Mouse (Mus musculus): ENCODE data around the gene Cpxm2.

Cpxm2 gene

DNA sequence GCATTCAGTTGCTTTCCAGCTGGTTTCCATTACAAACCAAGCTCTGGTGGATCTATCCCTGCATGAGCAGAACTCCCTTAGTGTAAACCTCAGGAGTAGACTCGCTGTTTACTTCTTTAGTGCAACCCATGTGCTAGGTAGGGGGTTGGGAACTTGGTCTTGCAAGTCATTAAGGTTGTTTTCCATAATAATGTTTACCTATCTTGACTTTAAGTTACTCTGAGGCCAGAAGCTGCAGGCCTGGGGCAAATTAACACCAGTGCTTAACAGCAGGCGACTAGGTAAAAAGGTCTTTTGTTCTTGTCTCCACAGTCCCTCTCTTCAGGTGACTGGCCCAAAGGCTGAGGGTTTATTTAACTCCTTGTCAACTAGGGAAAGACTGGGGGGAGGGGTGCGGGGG, 139.3 kb downstream of the Cpxm2 start:
- DNase-seq, result no peak

DNA sequence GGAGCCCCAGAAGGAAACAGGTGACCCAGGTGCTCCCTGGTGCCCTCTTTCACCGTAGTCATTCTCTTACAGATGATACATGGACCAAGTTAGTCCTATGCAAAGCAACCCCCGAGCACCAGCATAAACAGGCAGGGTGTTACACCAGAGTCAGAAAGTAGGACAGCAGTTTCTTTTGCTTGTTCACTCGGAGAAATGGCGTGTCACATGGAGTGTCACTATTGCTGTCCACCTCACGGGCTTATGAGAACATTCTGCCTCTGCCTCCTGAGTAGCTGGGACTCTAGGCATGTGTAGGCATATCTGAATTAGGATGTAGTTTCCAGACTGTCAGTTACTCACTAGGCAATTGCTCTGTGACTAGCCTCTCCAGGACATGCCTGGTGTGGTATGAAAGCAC, 140.6 kb downstream of the Cpxm2 start:
- no peak for DNase-seq

GRCm38 (mm10) chr7:132012969-132013679, 141.4 kb downstream of the Cpxm2 start:
- no peak for DNase-seq

DNA sequence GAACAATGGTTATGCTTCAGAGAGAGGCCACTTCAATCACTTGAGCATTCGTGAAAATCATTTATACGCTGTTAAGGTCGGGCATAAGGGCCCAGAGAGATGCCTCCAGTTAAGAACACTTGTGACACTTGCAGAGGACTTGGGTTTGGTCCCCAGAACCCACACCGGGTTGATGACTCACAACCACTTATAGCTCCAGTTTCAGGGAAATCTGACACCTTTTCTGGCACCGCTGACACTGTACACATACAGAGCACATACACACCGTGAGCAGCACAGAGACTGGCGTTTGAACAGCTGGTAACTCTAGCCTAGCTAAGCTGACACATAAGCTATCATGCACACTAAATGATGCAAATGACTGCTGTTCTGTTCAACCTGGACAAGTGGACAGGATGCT, 145.5 kb downstream of the Cpxm2 start:
- DNase-seq, result no peak

DNA sequence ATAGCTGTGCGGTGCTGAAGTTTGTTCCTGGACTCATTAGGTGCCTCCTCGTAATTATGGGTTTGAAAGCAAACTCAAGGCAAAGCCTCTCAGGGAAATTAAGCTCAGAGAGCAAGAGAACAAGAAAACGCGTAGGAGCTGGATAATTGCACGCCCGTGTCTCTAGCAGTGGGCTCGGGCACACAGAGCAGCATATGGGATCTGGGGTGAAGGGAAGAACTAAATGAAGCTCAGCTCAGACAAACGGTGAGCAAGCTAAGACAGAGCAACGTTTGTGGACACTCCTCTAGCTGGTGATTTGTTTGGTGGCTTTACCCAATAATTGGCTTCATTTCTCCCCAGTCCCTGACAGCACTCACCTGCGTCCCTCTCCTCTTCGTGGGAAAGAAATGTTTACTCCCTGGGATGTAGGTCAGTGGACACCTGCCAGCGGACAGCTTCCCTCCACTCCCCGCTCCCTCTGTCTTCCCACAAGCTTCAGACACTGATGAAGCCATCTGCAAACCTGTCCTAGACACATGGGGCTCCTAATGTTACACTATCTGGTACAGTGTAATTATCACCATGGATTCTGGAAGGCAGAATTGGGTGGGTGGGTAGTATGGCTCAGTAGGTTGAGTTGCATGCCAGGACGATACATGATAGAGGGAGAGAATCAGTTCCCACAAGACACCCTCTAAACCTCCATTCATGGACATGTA, 148.4 kb downstream of the Cpxm2 start:
- DNase-seq, result no peak

- DNase-seq, result no peak
Measured at GRCm38 (mm10) chr7:131992873-131993272, 161.7 kb downstream of the Cpxm2 start.

DNA sequence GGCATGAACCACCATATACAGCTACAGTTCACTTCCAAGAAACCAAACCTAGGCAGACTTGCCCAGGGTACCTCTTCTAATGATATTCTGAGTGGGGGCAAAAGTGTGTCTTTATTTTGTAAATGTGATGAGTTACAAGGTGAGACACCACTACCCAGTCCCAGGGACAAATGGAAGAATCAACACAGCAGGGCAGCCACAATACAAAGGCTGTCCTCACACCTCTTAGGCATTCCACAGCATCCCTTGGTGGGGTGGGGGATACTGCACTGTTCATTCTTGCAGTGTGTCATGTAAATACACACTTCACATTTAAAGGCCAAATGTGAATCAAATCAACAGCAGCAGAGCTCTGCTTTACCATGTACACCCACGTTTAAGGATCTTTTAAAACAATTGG, 162.3 kb downstream of the Cpxm2 start:
- DNase-seq, result no peak

DNA sequence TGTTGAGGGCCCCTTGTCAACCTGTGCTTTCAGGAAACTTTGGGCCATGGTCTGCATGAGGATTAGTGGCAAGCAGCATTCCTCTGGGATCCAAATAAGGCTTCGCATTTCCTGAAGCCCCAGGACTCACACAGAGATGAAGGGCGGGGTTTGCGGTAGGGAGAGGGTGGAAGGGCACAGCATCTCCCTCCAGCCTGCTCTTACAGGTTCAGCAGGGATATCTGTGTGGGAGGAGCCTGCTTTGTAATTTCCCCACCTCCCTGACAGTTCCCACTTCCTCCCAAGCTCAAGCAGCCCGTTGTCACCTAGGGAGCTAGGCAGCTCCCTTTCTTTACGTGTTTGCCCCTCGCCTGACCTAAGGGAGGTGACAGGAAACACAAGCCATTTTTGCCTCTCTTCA, 165.5 kb downstream of the Cpxm2 start:
- DNase-seq, result no peak
